ENCODE assay signal across 22 mouse cellular contexts in the genomic region with DNA sequence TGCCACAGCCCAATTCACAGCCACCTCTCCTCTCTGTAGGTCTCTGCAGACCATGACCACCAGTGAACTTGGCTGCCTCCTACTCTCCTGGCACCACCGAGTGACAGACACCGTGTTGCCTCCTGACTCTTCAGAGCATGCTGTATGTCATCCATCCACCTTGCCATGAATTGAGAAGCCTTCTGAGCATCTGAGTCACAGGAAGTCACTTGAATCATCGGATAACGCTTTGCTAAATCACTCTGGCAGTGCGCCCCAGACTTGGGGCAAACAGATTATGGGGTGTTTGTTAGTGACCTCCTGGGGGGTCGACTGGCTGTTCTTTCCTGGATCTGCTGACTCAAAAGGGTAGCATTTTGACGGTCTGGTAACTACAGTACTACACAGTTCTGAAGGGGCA.
A peak's percentile ranks its signal among the peaks of the same experiment; 100 is the strongest.
DNase-seq lines count a peak whose midpoint lies in the region; ATAC-seq and TF ChIP-seq lines count a peak whose summit lies in the region.
"Had no signal": no experiment of that assay in that cellular context is flagged by ENCODE, and none has a peak within 500 bp of the region (broad histone marks: within the 10 kb centered on the region; RNA-seq: fewer than 3 reads in every experiment).

No protein-coding gene starts in this region.

- H3K36me3 ChIP-seq in forebrain, embryonic 13.5 days (ENCODE audit: poor library complexity, severe bottlenecking), result peaks cover 31% of the 10 kb centered on the region

- H3K4me2 ChIP-seq in forebrain, embryonic 13.5 days, result no peak overlapping the region
- H3K4me2 ChIP-seq: heart, embryonic 15.5 days; hindbrain, embryonic 12.5 days; limb, embryonic 13.5 days; neural tube, embryonic 13.5 days had no signal

- peaks cover 13% of the 10 kb centered on the region for H3K4me1 ChIP-seq in embryonic fibroblast, embryonic 13.5 days (ENCODE audit: control insufficient read depth, insufficient read depth, low read length)
- 0 out of 2 replicates have a peak, but pooled peaks cover 6% of the 10 kb centered on the region for H3K4me1 ChIP-seq in forebrain, embryonic 13.5 days
- H3K4me1 ChIP-seq: heart, embryonic 15.5 days; limb, embryonic 13.5 days had no signal

- no peak for TF ChIP-seq CTCF in embryonic fibroblast, embryonic 13.5 days (IDR thresholded peaks at IDR 0.05; ENCODE audit: borderline replicate concordance, insufficient read depth, low read length)

- no peak overlapping the region for H3K9ac ChIP-seq in forebrain, embryonic 13.5 days
- H3K9ac ChIP-seq: heart, embryonic 15.5 days; hindbrain, embryonic 12.5 days; limb, embryonic 13.5 days; liver, postnatal 0 days; neural tube, embryonic 13.5 days had no signal

- DNase-seq in heart, adult 11 months, result peak; percentile 49
- DNase-seq in heart, adult 18-20 months, result no peak
- peak; percentile 12 for DNase-seq in MEL-GATA-1-ER (ENCODE audit: extremely low read depth, low read depth)
- peak; percentile 69 to 70 for DNase-seq in adrenal gland, postnatal 36 days
- DNase-seq in kidney, adult 8-10 months, result no peak
- DNase-seq: embryo, embryonic 11 days; kidney, postnatal 25 days; layer of hippocampus, postnatal 36 days; liver, postnatal 0 days; lung, postnatal 4 days; midbrain, embryonic 14.5 days; spleen, adult 18-20 months; thymus, postnatal 4 days had no signal

- no peaks in the 10 kb centered on the region for H3K9me3 ChIP-seq in forebrain, embryonic 13.5 days (replicated peaks)
- H3K9me3 ChIP-seq: heart, embryonic 15.5 days; hindbrain, embryonic 12.5 days; limb, embryonic 13.5 days; neural tube, embryonic 13.5 days had no signal

- H3K27ac ChIP-seq in embryonic fibroblast, embryonic 13.5 days (ENCODE audit: insufficient read depth, low read length), result peak overlapping the region; percentile 43; the same call in 1 of the 2 replicates
- H3K27ac ChIP-seq in forebrain, embryonic 13.5 days, result no peak overlapping the region
- H3K27ac ChIP-seq: heart, embryonic 15.5 days; hindbrain, embryonic 12.5 days; limb, embryonic 13.5 days; neural tube, embryonic 13.5 days; stomach, postnatal 0 days had no signal

- no peak overlapping the region for H3K4me3 ChIP-seq in embryonic fibroblast, embryonic 13.5 days (ENCODE audit: insufficient read depth, low read length)
- no peak overlapping the region for H3K4me3 ChIP-seq in forebrain, embryonic 13.5 days
- H3K4me3 ChIP-seq: erythroblast, embryonic 14.5 days; heart, embryonic 15.5 days; hindbrain, embryonic 12.5 days; limb, embryonic 13.5 days; neural tube, embryonic 13.5 days had no signal

- ATAC-seq in forebrain, embryonic 13.5 days, result no peak
- ATAC-seq: intestine, postnatal 0 days; liver, postnatal 0 days had no signal

- no peaks in the 10 kb centered on the region for H3K27me3 ChIP-seq in forebrain, embryonic 13.5 days
- H3K27me3 ChIP-seq: heart, embryonic 15.5 days; hindbrain, embryonic 12.5 days; limb, embryonic 13.5 days; neural tube, embryonic 13.5 days had no signal

- no peak for TF ChIP-seq POLR2A in embryonic fibroblast, embryonic 13.5 days (IDR thresholded peaks at IDR 0.05; ENCODE audit: low read depth, low read length)

- 80% methylated on average over 7 of the region's 7 CpGs for WGBS in forebrain, embryonic 13.5 days

Comparison
In these comparisons a context has a peak if more than half of its experiments do, and no peak if none do; other contexts are left out.
1. DNase-seq: peak in heart, adult 11 months (single experiment), MEL-GATA-1-ER (single experiment) and adrenal gland, postnatal 36 days (2 of 2); none in heart, adult 18-20 months (0 of 2) and kidney, adult 8-10 months (0 of 2).